Mouse (Mus musculus) embryonic stem cell, embryonic (primary cell): ENCODE results near the gene Dpp6.

Source experiments
- CTCF ChIA-PET, 4 experiments: fragments of 300-600 bp in 2 of 4; fragments of 350-600 bp in 2 of 4; sonication (Branson Sonifier 250); formaldehyde crosslinking; loops; one replicate each; lab custom pipeline; 2022; ENCODE audit warnings: inconsistent platforms in 2 of 4; lab: Charles Lee
- POLR2A ChIA-PET, 4 experiments: fragments of 300-600 bp in 2 of 4; fragments of 350-600 bp in 2 of 4; sonication (Branson Sonifier 250); formaldehyde crosslinking; loops; one replicate each; lab custom pipeline; 2022; ENCODE audit warnings: antibody characterized with exemption in 4 of 4, inconsistent platforms in 1 of 4; lab: Charles Lee

Gene Dpp6

DNA sequence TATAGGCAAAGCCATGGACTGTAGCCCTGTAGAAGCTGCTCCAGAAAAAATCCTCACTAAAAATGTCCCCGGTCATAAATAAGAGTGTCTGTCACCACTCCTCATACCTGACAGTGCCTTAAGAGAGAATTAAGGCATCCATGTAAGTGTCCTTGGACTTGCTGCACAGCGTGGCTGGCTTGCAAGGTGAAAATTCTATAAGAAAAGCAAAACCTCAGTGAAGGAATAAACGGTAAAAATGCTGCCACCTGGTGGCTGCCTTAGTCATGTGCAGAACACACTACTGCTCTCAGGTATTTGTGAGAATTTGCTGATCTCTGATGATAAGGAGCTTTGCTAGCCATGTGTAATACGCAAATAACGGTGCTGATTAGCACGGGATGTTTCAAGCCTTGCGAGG is 798.8 kb downstream of the Dpp6 start:
- ChIA-PET CTCF (interaction anchor here (0.6 to 6.1 kb wide), 19 partner anchors 8 to 1126 kb away, joined by 3 to 65 read pairs (median 4); no protein-coding TSS in a partner anchor), POLR2A (interaction anchor here in 1 of 4 experiments (0.6 kb wide), 1 partner anchor 564 kb away, joined by 3 read pairs; no protein-coding TSS in a partner anchor)

DNA sequence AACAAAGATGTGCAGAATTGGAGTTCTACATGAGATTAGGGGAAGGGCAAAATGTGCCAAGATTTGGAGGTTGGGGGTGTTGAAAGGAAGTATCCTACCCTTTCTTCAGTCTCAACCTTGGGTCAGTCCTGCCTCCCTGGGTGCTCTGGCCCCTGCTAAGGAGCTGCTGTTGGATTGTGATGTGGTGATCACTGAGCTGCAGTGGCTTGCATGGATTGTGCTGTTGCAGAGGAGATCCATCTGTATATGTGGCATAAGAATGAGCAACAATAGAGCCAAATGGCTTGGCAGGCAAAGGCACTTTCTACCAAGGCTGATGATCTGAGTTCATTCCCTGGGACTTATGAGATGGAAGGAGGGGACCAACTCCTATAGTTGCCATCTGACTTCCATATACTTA is 804.8 kb downstream of the Dpp6 start:
- ChIA-PET CTCF (interaction anchor here in 1 of 4 experiments (0.9 kb wide), 1 partner anchor 546 kb away, joined by 3 read pairs; no protein-coding TSS in a partner anchor), POLR2A (no interaction called here)

DNA sequence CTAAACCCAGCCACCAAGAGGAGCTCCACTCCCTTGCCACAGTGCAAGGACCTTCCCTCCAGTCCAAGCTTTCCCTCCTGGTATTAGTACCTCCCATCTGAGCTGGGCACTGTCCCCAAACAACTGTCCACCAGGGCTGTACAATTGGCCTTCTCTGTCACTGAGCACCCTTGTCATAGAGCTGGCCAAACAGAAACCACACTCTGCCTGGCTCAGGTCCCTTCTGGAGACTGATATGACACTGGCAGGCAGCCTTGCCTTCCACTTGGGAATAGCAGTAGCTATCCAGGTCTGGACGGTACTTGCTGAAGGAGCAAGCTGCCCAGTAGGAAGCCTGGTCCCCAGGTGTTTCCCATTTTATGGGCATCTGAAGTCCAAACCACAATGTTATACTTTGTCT is 806.9 kb downstream of the Dpp6 start:
- ChIA-PET CTCF (interaction anchor here in 3 of 4 experiments (0.6 to 0.9 kb wide), 3 partner anchors 8 to 549 kb away, joined by 3 to 5 read pairs (median 4); no protein-coding TSS in a partner anchor), POLR2A (no interaction called here)

DNA sequence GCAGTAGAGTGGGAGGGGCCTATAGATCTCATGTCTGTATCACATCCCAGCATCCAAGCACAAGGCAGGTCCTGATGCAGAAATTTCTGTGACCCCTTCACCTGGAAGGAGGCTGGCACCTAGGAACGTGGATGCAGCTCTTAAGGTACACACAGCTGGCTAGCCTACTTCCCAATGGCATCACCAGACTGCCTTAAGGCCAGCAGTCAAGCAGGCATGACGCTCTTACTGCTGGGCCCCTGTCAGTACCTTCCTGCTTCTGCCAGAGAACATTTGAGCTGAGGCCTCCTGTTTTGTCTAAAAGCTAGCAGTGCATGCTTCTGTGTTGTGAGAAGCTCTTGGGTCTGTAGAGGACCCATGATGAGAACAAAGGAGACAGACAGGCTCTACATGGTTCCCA is 815.1 kb downstream of the Dpp6 start:
- POLR2A ChIA-PET, result interaction anchor here in 1 of 4 experiments (1.1 kb wide), 1 partner anchor 568 kb away, joined by 3 read pairs; no protein-coding TSS in a partner anchor
- CTCF ChIA-PET, result interaction anchor here in 2 of 4 experiments (0.6 to 0.8 kb wide), 2 partner anchors 20 to 557 kb away, joined by 3 read pairs; no protein-coding TSS in a partner anchor

DNA sequence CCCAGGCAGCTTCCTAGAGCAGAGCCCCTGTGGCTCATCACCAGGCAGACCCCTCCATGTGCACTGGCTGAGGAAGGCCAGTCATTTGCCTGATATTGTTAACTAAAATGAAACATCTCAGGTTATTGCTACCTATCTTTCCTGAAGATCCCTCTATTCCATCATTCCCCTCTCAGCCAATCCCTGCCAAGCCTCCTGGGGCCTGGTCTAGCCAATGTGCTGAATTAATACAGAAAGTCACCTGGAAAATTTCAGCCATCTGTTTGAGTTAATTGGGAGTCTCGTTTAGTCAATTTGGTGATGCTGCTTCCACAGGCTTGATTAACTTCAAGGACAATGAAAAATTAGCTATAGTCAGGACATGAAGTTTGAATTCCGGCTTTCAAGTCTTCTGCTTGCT is 818.9 kb downstream of the Dpp6 start:
- ChIA-PET POLR2A (no interaction called here), CTCF (no interaction called here)

DNA sequence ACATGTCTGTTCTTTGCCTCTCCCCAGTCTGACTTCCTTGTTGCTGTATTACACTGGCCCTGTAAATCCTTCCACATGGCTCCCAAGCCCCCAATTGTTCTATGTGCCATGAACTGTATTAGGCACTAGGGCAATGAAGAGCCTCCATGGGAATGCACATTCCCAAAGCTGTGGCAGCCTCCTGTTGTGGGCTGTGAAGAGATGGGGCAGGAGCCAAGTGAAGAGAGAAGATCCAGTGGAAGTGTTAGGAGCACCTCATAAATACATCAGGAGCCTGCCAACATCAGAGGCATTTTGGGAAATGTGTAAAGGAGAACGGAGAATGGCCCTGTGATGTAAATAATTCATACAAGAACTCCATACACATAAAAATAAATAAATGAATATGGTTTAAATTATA is 824.9 kb downstream of the Dpp6 start:
- ChIA-PET POLR2A (no interaction called here), CTCF (interaction anchor here in 1 of 4 experiments (0.6 kb wide), 1 partner anchor 593 kb away, joined by 3 read pairs; no protein-coding TSS in a partner anchor)

DNA sequence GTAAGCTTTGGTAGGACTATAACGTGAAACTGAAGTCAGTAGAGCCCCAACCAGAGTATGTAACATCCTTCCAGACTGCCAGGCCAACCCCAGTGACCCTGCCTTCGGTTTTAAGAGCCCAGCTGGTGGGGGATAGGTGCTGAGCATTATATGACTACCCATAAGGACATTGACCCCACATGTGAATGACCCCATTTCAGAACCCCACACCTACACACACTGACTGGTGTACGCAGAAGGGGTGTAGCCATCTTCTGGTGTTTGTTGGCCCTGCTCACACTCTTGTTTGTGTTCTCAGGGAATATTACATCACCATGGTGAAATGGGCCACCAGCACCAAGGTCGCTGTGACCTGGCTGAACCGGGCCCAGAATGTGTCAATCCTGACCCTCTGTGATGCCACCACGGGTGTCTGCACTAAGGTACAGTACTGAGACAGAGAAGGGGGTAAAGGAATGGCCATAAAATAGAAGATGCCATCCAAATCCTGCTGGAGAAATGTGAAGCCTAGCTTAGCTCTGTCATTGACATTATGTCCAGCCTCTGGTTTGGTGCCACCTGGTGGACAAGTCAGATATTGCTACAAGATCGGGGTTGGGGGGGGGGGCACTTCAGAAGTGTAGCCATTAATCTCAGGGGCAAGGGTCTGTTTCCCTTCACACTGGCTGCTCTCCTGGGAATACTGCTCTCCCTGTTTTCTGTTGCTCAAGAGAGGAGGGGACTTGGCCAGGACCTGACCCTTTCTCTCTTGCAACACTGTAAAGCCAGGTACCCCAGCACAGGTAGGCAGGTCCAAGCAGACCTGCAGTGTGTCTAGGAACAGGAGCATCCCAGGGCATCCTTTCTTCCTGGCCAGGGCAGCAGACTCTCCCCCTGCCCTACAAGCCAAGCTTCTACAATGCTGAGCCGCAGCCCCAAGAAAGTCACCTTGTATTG is 835.1 kb downstream of the Dpp6 start:
- POLR2A ChIA-PET, result interaction anchor here in 3 of 4 experiments (0.6 to 0.9 kb wide), 3 partner anchors 82 to 579 kb away, joined by 3 to 8 read pairs (median 4); no protein-coding TSS in a partner anchor
- CTCF ChIA-PET, result interaction anchor here (0.6 to 2.7 kb wide), 47 partner anchors 9 to 1854 kb away, joined by 3 to 26 read pairs (median 4); no protein-coding TSS in a partner anchor

DNA sequence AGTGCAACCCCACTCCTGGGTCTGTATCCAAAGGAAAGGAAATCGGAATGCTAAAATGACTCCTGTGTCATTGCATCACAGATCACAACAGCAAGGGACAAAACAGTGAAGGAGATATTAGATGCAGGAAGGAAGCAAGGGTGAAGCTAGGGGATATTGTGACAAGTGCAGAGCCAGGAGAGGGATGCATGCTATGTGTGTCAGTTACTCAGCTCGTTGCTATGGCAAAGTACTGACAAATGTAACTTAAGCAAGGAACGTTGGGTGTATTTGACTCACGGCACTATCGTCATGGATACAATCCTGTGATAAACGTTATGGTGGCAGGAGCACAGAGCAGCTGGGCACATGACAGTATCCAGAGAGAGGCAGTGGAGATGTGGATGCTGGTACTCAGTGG is 839.1 kb downstream of the Dpp6 start:
- POLR2A ChIA-PET, result interaction anchor here in 1 of 4 experiments (1.4 kb wide), 1 partner anchor 135 kb away, joined by 3 read pairs; the partner anchor contains the start of gene Paxip1
- CTCF ChIA-PET, result interaction anchor here in 1 of 4 experiments (0.7 to 2.3 kb wide), 4 partner anchors 21 to 581 kb away, joined by 3 to 6 read pairs (median 4); no protein-coding TSS in a partner anchor

DNA sequence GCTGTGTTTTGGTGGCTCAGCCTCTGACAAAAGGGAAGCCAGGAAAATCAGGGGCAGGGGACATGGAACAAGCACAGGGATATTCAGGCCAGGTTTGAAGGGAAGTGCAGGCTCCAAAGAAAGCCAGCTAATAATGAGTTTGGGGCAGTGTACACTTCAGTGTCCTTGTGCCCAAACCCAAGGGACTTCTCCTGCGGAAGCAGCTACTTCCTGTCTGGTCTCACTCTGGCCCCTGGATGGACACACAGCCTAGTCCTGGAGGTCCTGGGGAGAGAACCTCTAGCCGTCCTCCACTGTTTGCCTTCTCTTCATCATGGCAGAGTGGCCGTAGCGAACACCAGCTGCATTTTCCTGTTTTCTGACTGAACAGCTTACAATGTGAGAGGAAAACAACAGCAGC is 840.7 kb downstream of the Dpp6 start:
- ChIA-PET POLR2A (interaction anchor here in 1 of 4 experiments (1.7 kb wide), 1 partner anchor 47 kb away, joined by 3 read pairs; no protein-coding TSS in a partner anchor), CTCF (interaction anchor here in 2 of 4 experiments (1.4 to 2.3 kb wide), 3 partner anchors 581 to 583 kb away, joined by 4 to 6 read pairs (median 6); no protein-coding TSS in a partner anchor)

DNA sequence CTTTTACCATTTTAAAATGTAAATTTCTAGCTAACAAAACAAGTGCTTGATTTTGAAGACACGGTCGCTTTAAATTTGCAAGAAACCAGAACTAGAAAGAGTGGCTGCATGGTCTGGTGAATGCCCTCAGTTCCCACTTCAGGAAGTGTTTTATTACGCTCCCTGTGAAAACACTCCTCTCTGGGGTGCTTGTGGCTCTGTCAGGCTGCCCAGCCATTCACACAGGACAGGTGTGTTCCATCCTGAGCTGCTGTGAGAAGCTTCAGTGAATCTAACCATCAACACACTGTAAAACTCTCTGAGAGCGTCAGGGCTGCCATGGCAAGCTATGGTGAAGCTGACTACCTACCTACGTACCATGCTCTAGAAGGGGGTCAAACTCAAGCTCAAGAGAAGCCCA is 841.2 kb downstream of the Dpp6 start:
- CTCF ChIA-PET, result interaction anchor here in 3 of 4 experiments (1.4 to 2.2 kb wide), 2 partner anchors 583 kb away, joined by 4 to 6 read pairs (median 5); no protein-coding TSS in a partner anchor
- POLR2A ChIA-PET, result interaction anchor here in 1 of 4 experiments (0.6 to 1.7 kb wide), 2 partner anchors 47 to 1294 kb away, joined by 3 to 4 read pairs; no protein-coding TSS in a partner anchor

DNA sequence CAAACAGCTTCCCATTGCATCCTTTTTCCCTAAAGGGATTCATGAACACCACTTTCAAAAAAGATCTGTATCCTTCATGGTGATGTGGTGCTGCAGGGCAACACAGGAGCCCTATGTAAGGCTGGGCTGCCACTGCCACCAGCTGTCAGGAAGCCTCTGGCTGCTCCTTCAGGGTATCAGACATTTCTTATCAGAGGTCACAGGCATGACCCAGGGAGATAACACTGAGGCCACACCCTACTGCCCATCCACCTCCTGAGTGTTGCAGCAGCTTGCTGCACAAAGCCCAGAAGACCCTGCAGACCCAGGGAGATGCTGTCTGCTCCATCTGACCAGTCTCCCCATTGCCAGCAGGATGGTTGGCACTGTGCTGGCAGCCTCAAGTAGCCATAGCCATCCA is 841.6 kb downstream of the Dpp6 start:
- POLR2A ChIA-PET, result interaction anchor here in 1 of 4 experiments (0.6 to 1.7 kb wide), 2 partner anchors 46 to 1295 kb away, joined by 3 to 4 read pairs; no protein-coding TSS in a partner anchor

DNA sequence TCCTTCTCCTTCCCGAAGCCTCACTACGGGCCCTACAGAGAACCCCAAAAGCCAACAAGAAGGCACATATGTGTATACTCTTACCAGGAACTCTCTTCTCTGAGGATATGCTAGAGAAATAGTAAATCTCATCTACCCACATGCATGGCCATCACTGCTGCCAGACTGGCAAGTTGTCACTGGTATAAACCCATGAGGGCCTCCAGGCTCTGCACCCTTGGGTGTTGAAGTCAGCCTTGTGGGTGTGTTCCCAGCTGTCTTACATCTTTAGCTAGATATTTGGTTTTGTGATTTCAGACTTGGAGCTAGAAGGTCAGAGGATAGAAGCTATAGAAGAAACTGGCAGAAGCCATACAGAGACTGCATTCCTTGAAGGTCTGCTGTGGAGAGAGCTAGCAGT is 842.0 kb downstream of the Dpp6 start:
- CTCF ChIA-PET, result interaction anchor here in 1 of 4 experiments (2.2 kb wide), 1 partner anchor 584 kb away, joined by 5 read pairs; no protein-coding TSS in a partner anchor
- POLR2A ChIA-PET, result interaction anchor here in 1 of 4 experiments (1.1 kb wide), 1 partner anchor 132 kb away, joined by 3 read pairs; no protein-coding TSS in a partner anchor

More for the DNA sequence above, 841.6 kb downstream of the Dpp6 start:
- CTCF ChIA-PET, result interaction anchor here in 3 of 4 experiments (1.4 to 2.2 kb wide), 2 partner anchors 583 to 584 kb away, joined by 4 to 6 read pairs (median 5); no protein-coding TSS in a partner anchor

DNA sequence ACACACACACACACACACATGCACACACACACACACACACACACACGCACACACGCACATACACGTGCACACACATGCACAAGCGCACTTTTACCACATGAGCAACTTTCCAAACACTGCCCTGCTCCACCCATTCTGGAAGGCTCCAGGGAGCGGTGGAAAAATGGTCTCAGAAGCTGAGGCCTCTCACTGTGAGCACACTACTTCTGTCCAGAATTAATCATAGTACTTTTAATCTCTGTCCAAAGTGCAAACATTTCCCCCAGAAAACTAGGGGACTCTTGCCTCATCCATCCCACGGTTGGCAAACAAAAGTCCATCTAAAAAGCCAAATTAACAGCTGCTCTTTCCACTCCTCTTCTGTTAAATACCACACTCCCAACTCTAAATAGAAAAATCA is 842.8 kb downstream of the Dpp6 start:
- ChIA-PET CTCF (interaction anchor here in 2 of 4 experiments (1.2 to 2.2 kb wide), 1 partner anchor 585 kb away, joined by 4 to 5 read pairs; no protein-coding TSS in a partner anchor), POLR2A (interaction anchor here in 1 of 4 experiments (1.1 kb wide), 1 partner anchor 131 kb away, joined by 3 read pairs; no protein-coding TSS in a partner anchor)

DNA sequence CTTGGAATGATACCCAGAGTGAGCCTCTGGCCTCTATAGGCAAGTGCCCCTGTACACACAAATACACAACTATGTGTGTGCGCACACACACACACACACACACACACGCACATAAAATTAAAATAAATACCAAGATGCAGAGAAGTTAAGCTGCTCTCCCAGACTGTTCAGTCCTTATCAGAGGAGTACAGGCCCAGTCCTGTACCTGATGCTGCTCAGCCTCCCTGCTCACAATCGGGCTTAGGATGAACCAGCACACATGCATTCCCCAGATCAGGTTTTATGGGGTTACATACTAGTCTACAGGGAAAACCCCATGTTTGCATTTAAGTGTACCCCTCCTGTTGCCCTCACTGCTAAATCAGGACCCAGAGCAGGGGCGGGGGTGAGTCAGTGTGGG is 847.1 kb downstream of the Dpp6 start:
- ChIA-PET CTCF (interaction anchor here in 3 of 4 experiments (1.0 to 1.6 kb wide), 3 partner anchors 12 to 589 kb away, joined by 3 to 8 read pairs (median 6); no protein-coding TSS in a partner anchor), POLR2A (interaction anchor here in 1 of 4 experiments (0.6 kb wide), 1 partner anchor 373 kb away, joined by 3 read pairs; no protein-coding TSS in a partner anchor)

DNA sequence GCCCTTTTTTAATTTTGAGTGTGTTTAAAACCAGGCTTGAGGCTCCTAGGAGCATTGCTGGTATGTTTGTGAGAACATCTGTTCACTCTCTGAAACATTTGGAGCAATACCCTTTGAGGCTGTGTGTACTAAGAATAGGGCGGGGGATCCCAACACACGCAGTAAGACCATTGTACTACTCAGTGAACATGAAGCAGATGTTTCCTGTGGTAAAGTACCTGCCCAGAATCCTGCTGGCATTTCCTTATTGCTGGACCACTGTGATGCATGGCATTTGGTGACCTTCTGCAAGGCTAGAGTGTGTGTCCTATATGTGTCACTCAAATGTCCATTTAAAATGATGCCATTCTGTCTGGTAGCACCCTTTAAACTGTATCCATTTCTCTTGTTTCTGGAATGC is 854.5 kb downstream of the Dpp6 start:
- ChIA-PET CTCF (no interaction called here), POLR2A (no interaction called here)

DNA sequence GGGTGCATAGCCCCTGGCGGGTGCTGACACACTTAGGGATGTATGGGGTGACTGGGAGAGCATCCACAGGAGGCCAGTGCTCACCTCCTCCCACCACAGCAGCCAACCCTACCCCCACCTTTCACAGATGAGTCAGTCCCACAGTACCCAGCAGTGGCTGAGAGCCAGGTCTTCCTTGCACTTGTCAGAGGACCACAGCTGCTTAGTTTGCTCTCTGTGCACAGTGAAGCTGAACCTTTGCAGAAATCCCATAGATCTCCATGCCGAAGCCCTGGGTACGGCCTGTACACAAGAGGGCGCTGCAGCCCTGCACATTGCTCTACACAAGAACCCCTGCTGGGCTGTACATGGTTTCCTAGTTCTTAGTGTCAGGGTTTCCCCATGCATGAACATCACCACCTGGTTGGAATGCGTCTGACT is 860.3 kb downstream of the Dpp6 start:
- CTCF ChIA-PET, result interaction anchor here in 3 of 4 experiments (0.6 to 1.7 kb wide), 8 partner anchors 21 to 628 kb away, joined by 3 to 8 read pairs (median 4); no protein-coding TSS in a partner anchor
- POLR2A ChIA-PET, result no interaction called here

DNA sequence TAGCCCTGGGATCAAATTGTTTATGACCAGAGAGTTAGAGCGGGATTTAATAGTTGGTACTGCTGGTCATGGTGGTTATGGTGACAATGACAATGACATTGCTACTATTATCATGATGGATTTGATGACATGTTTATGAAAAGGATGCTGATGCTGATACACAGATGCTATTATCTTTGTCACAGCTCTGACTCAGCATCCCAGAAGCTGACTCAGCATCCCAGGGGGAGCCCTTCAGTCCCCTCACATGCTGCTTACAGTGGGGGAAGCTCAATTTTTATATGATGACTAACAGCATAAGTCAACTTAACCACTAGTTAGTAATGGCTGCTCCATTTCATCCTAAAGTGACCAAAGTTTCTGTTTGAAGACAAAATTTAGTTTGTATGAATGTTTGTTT is 862.1 kb downstream of the Dpp6 start:
- ChIA-PET POLR2A (no interaction called here), CTCF (no interaction called here)

DNA sequence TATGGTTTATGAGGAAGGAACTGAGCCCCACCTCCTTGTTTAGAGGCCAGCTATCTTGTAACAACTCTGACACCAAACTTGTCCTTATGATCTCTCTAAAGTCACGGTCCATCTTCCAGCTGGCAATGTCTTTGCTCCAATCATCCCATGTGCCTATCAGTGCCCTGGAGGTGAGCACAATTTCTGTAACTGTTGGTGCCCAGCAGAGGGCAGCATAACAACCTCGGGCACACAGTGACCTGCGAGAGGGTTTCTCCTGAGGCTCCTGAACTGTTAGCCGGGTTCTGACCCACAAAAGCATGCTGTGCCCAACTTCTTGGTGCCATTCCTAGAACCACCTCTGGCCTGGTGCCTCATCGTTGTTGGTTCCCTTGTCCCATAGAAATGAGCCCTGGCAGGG is 863.5 kb downstream of the Dpp6 start:
- POLR2A ChIA-PET, result no interaction called here
- CTCF ChIA-PET, result interaction anchor here in 3 of 4 experiments (0.6 to 0.8 kb wide), 3 partner anchors 30 to 778 kb away, joined by 4 to 6 read pairs (median 4); no protein-coding TSS in a partner anchor
